Mouse (Mus musculus): Measurements from ENCODE around the gene Il23r. TPM values are rescaled to one million over a fixed set of nuclear protein-coding genes. Genes with fewer than 3 reads are reported as not detected.
"Not testable (repeated sequence)": the region's sequence is repeated elsewhere in the genome, so short reads cannot be mapped to it uniquely, and the experiment has no call there.

The Il23r gene
- polyA plus RNA-seq, 1 experiment from 2014 or later: not detected

DNA sequence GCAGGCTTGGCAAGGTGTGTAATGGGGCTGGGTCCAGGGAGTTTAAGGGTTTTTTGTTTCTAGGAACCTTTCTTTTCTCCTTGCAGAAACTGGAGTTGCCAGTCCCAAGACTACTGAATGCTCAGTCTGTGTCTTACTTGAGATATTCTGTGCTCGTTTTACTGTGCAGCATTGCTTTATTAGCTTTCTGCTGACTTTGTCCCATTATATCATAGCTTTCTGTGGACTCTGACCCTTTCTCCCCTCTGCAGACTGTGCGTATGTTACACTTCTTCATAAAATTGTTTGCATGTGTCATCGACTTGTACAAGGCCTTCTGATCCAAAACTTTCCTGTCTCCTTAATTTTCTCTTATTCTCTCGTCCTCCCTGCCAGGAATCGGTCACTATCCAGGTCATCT is 34.7 kb upstream of the Il23r start:
- Histone ChIP-seq H3K4me1 (ENCODE audit: control insufficient read depth, insufficient read depth, low read length) (no peaks in the 10 kb centered on the region), H3K4me3 (ENCODE audit: low read depth, low read length) (no peak overlapping the region), H3K4me2 (ENCODE audit: low read depth) (no peak overlapping the region), H3K9ac (ENCODE audit: low read length) (no peak overlapping the region), H3K27ac (ENCODE audit: low read depth, low read length) (no peak overlapping the region), H3K36me3 (ENCODE audit: control insufficient read depth, insufficient read depth, low read length) (no peaks in the 10 kb centered on the region), H3K9me3 (ENCODE audit: control insufficient read depth, low read length) (no peaks in the 10 kb centered on the region), H3K27me3 (ENCODE audit: control insufficient read depth, insufficient read depth, low read length) (no peaks in the 10 kb centered on the region)
- ATAC-seq (ENCODE audit: insufficient read depth, low FRiP score, low TSS enrichment): no peak
- no peak for DNase-seq (ENCODE audit: low spot score)
- 89% methylated on average over 5 of the region's 5 CpGs for WGBS

DNA sequence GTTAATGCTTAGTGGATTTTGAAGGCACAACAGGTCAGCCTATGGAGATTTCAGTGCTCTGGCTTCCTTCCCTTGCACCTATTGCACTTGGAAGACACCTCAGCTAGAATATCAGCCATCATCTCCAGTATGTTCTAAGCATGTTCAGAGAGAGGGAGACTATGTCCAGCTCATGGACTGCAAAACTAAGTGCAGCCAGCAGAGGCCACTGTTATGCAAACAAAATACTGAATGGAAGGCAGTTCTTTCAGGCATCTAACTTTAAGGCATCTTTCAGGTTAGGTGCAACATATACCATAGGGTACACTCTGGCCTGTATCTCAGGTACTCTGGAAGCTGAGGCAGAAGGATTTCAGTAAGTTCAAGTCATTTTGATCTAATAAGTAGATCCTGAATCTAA is 19.1 kb upstream of the Il23r start:
- Histone ChIP-seq H3K27ac (ENCODE audit: low read depth, low read length) (no peak overlapping the region), H3K4me3 (ENCODE audit: low read depth, low read length) (no peak overlapping the region), H3K9ac (ENCODE audit: low read length) (no peak overlapping the region), H3K4me1 (ENCODE audit: control insufficient read depth, insufficient read depth, low read length) (no peaks in the 10 kb centered on the region), H3K4me2 (ENCODE audit: low read depth) (no peak overlapping the region), H3K27me3 (ENCODE audit: control insufficient read depth, insufficient read depth, low read length) (no peaks in the 10 kb centered on the region), H3K9me3 (ENCODE audit: control insufficient read depth, low read length) (no peaks in the 10 kb centered on the region), H3K36me3 (ENCODE audit: control insufficient read depth, insufficient read depth, low read length) (no peaks in the 10 kb centered on the region)
- ATAC-seq (ENCODE audit: insufficient read depth, low FRiP score, low TSS enrichment): no peak
- no peak for DNase-seq (ENCODE audit: low spot score)

- not testable (repeated sequence) for DNase-seq (ENCODE audit: low spot score); H3K36me3 ChIP-seq (ENCODE audit: control insufficient read depth, insufficient read depth, low read length); H3K27ac ChIP-seq (ENCODE audit: low read depth, low read length); H3K4me1 ChIP-seq (ENCODE audit: control insufficient read depth, insufficient read depth, low read length); H3K4me2 ChIP-seq (ENCODE audit: low read depth); H3K9me3 ChIP-seq (ENCODE audit: control insufficient read depth, low read length); H3K9ac ChIP-seq (ENCODE audit: low read length); H3K27me3 ChIP-seq (ENCODE audit: control insufficient read depth, insufficient read depth, low read length); H3K4me3 ChIP-seq (ENCODE audit: low read depth, low read length)
- WGBS: 89% methylated on average over 2 of the region's 6 CpGs
- peak; percentile 95 for ATAC-seq (ENCODE audit: insufficient read depth, low FRiP score, low TSS enrichment)
These were observed 10.3 kb upstream of the Il23r start for GRCm38 (mm10) chr6:67501938-67502337.

DNA sequence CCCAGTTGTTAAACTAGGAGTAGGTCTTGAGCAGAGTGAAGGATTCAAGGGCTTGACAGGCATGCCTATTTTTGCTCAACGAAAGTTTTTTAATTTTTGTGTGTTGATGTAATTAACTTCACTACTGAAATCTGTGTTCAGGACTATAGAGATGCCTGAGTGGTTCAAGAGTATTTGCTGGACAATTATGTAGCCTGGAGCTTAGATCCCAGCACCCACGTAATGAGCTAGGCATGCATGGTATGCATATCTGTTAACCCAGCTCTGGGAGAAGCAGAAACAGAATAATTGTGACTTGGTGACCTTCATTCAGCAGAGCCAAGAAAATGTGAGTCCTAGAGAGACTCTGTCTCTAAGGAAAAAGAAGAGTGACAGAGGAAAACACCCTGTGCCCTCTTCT is 10.6 kb downstream of the Il23r start:
- Histone ChIP-seq H3K27ac (ENCODE audit: low read depth, low read length) (no peak overlapping the region), H3K36me3 (ENCODE audit: control insufficient read depth, insufficient read depth, low read length) (no peaks in the 10 kb centered on the region), H3K27me3 (ENCODE audit: control insufficient read depth, insufficient read depth, low read length) (no peaks in the 10 kb centered on the region), H3K4me1 (ENCODE audit: control insufficient read depth, insufficient read depth, low read length) (no peaks in the 10 kb centered on the region), H3K4me3 (ENCODE audit: low read depth, low read length) (no peak overlapping the region), H3K9me3 (ENCODE audit: control insufficient read depth, low read length) (no peaks in the 10 kb centered on the region), H3K9ac (ENCODE audit: low read length) (no peak overlapping the region), H3K4me2 (ENCODE audit: low read depth) (no peak overlapping the region)
- WGBS: 81% methylated on average over 2 of the region's 2 CpGs
- DNase-seq (ENCODE audit: low spot score) (no peak), ATAC-seq (ENCODE audit: insufficient read depth, low FRiP score, low TSS enrichment) (no peak)

- Histone ChIP-seq H3K9ac (ENCODE audit: low read length) (no peak overlapping the region), H3K27ac (ENCODE audit: low read depth, low read length) (no peak overlapping the region), H3K4me3 (ENCODE audit: low read depth, low read length) (no peak overlapping the region), H3K4me2 (ENCODE audit: low read depth) (no peak overlapping the region), H3K4me1 (ENCODE audit: control insufficient read depth, insufficient read depth, low read length) (no peaks in the 10 kb centered on the region), H3K36me3 (ENCODE audit: control insufficient read depth, insufficient read depth, low read length) (no peaks in the 10 kb centered on the region), H3K9me3 (ENCODE audit: control insufficient read depth, low read length) (no peaks in the 10 kb centered on the region), H3K27me3 (ENCODE audit: control insufficient read depth, insufficient read depth, low read length) (no peaks in the 10 kb centered on the region)
- DNase-seq (ENCODE audit: low spot score) (no peak), ATAC-seq (ENCODE audit: insufficient read depth, low FRiP score, low TSS enrichment) (no peak)
- WGBS: 11% methylated on average over 1 of the region's 1 CpGs
These were observed 20.4 kb downstream of the Il23r start for GRCm38 (mm10) chr6:67471242-67471641.

DNA sequence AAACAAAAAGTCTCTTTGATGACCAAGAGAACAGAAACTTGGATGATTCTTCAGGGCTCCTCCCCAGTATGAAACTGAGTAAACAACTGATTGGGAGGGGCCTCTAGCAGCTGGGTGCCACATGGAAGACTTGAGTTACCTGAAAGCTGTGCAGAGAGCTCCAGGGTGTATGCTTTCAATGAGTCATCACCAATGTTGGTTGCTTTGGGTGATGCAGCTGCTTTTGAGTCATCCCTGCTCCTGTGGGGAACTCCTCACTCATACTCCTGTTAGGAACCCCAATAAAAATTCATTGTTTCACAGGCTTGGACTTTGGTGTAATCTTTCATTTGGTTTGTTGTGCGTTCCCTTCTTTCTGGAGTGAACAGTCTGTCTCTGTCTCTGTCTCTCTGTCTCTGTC is 32.2 kb downstream of the Il23r start:
- DNase-seq (ENCODE audit: low spot score): no peak
- Histone ChIP-seq H3K4me3 (ENCODE audit: low read depth, low read length) (no peak overlapping the region), H3K4me2 (ENCODE audit: low read depth) (no peak overlapping the region), H3K9ac (ENCODE audit: low read length) (no peak overlapping the region), H3K9me3 (ENCODE audit: control insufficient read depth, low read length) (no peaks in the 10 kb centered on the region), H3K27ac (ENCODE audit: low read depth, low read length) (no peak overlapping the region), H3K36me3 (ENCODE audit: control insufficient read depth, insufficient read depth, low read length) (no peaks in the 10 kb centered on the region), H3K27me3 (ENCODE audit: control insufficient read depth, insufficient read depth, low read length) (no peaks in the 10 kb centered on the region), H3K4me1 (ENCODE audit: control insufficient read depth, insufficient read depth, low read length) (no peaks in the 10 kb centered on the region)
- 94% methylated on average over 1 of the region's 1 CpGs for WGBS
- no peak for ATAC-seq (ENCODE audit: insufficient read depth, low FRiP score, low TSS enrichment)

- ATAC-seq (ENCODE audit: insufficient read depth, low FRiP score, low TSS enrichment) (no peak), DNase-seq (ENCODE audit: low spot score) (peak; percentile 16)
- no peaks in the 10 kb centered on the region for H3K36me3 ChIP-seq (ENCODE audit: control insufficient read depth, insufficient read depth, low read length)
- H3K9ac ChIP-seq (ENCODE audit: low read length): no peak overlapping the region
- H3K9me3 ChIP-seq (ENCODE audit: control insufficient read depth, low read length): no peaks in the 10 kb centered on the region
- H3K27me3 ChIP-seq (ENCODE audit: control insufficient read depth, insufficient read depth, low read length): no peaks in the 10 kb centered on the region
- no peak overlapping the region for H3K4me3 ChIP-seq (ENCODE audit: low read depth, low read length)
- no peaks in the 10 kb centered on the region for H3K4me1 ChIP-seq (ENCODE audit: control insufficient read depth, insufficient read depth, low read length)
- H3K4me2 ChIP-seq (ENCODE audit: low read depth): no peak overlapping the region
- no peak overlapping the region for H3K27ac ChIP-seq (ENCODE audit: low read depth, low read length)
- WGBS: 65% methylated on average over 5 of the region's 5 CpGs
These were observed 40.3 kb downstream of the Il23r start for GRCm38 (mm10) chr6:67451330-67451729.

GRCm38 (mm10) chr6:67445866-67446265 is 45.8 kb downstream of the Il23r start:
- DNase-seq (ENCODE audit: low spot score) (no peak), ATAC-seq (ENCODE audit: insufficient read depth, low FRiP score, low TSS enrichment) (no peak)
- H3K27me3 ChIP-seq (ENCODE audit: control insufficient read depth, insufficient read depth, low read length): no peaks in the 10 kb centered on the region
- no peaks in the 10 kb centered on the region for H3K4me1 ChIP-seq (ENCODE audit: control insufficient read depth, insufficient read depth, low read length)
- H3K36me3 ChIP-seq (ENCODE audit: control insufficient read depth, insufficient read depth, low read length): no peaks in the 10 kb centered on the region
- no peak overlapping the region for H3K27ac ChIP-seq (ENCODE audit: low read depth, low read length)
- H3K9me3 ChIP-seq (ENCODE audit: control insufficient read depth, low read length): no peaks in the 10 kb centered on the region
- no peak overlapping the region for H3K9ac ChIP-seq (ENCODE audit: low read length)
- H3K4me2 ChIP-seq (ENCODE audit: low read depth): no peak overlapping the region
- 95% methylated on average over 1 of the region's 1 CpGs for WGBS
- no peak overlapping the region for H3K4me3 ChIP-seq (ENCODE audit: low read depth, low read length)

DNA sequence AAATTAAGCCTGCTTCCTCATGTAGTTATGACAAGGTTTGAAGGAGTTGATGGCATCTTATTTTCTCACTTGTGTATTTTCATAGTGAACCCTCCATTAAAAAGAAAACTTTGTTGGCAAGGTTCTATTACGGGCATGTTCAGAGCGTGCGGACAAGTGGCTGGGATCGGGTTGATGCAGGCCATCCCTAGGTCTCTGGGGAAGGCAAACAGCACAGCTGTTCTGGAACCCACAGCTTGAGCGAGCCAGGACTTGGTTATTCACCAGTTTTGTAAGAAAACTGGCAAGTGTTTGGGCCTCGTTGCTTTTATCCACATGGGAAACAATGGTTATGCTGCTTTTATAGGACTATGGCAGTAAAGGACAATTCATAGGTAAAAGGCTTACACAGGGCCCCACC is 48.5 kb downstream of the Il23r start:
- no peaks in the 10 kb centered on the region for H3K27me3 ChIP-seq (ENCODE audit: control insufficient read depth, insufficient read depth, low read length)
- DNase-seq (ENCODE audit: low spot score) (no peak), ATAC-seq (ENCODE audit: insufficient read depth, low FRiP score, low TSS enrichment) (no peak)
- H3K4me2 ChIP-seq (ENCODE audit: low read depth): no peak overlapping the region
- H3K27ac ChIP-seq (ENCODE audit: low read depth, low read length): no peak overlapping the region
- no peaks in the 10 kb centered on the region for H3K4me1 ChIP-seq (ENCODE audit: control insufficient read depth, insufficient read depth, low read length)
- H3K4me3 ChIP-seq (ENCODE audit: low read depth, low read length): no peak overlapping the region
- WGBS: 89% methylated on average over 6 of the region's 6 CpGs
- H3K9ac ChIP-seq (ENCODE audit: low read length): no peak overlapping the region
- H3K36me3 ChIP-seq (ENCODE audit: control insufficient read depth, insufficient read depth, low read length): no peaks in the 10 kb centered on the region
- no peaks in the 10 kb centered on the region for H3K9me3 ChIP-seq (ENCODE audit: control insufficient read depth, low read length)
